Mouse (Mus musculus) neural tube, embryonic 10.5 days (tissue): ENCODE measurements around the gene Ccr3.
A peak's percentile ranks its signal among the peaks of the same experiment; 100 is the strongest.
"Not testable (repeated sequence)": the region's sequence is repeated elsewhere in the genome, so short reads cannot be mapped to it uniquely, and the experiment has no call there.

Experiments used
- DNase-seq: peaks from one replicate; pipeline ENCODE4 v3.0.0-alpha.2; 2017; ENCODE audit warnings: low spot score; ENCODE audit errors: extremely low spot score

Ccr3 gene

GRCm38 (mm10) chr9:124021672-124022071 lies at the start of gene Ccr3:
Gene Ccr3, plus strand, starts transcription at chr9:124021972.
- no peak for DNase-seq

GRCm38 (mm10) chr9:123975630-123976029 lies 46.1 kb upstream of the Ccr3 start:
- DNase-seq: no peak

GRCm38 (mm10) chr9:123976876-123977663 lies 44.7 kb upstream of the Ccr3 start:
- no peak for DNase-seq

GRCm38 (mm10) chr9:123978308-123978707 lies 43.5 kb upstream of the Ccr3 start, which contains the start of gene Ccr1l1:
Gene Ccr1l1, minus strand, starts transcription at chr9:123978408.
- no peak for DNase-seq

- not testable (repeated sequence) for DNase-seq
Observed at GRCm38 (mm10) chr9:123980858-123981475, 40.8 kb upstream of the Ccr3 start.

GRCm38 (mm10) chr9:123981909-123982308 lies 39.9 kb upstream of the Ccr3 start:
- no peak for DNase-seq

GRCm38 (mm10) chr9:123982720-123983119 lies 39.1 kb upstream of the Ccr3 start:
- no peak for DNase-seq

- DNase-seq: no peak
Observed at GRCm38 (mm10) chr9:123984943-123985342, 36.8 kb upstream of the Ccr3 start.

GRCm38 (mm10) chr9:123986217-123986616 lies 35.6 kb upstream of the Ccr3 start:
- DNase-seq: no peak

- DNase-seq: no peak
Observed at GRCm38 (mm10) chr9:123989671-123990070, 32.1 kb upstream of the Ccr3 start.

GRCm38 (mm10) chr9:123991312-123991906 lies 30.4 kb upstream of the Ccr3 start:
- DNase-seq: no peak

GRCm38 (mm10) chr9:123997719-123998118 lies 24.1 kb upstream of the Ccr3 start:
- no peak for DNase-seq

GRCm38 (mm10) chr9:123999784-124000183 lies 22.0 kb upstream of the Ccr3 start:
- DNase-seq: no peak

- no peak for DNase-seq
Observed at GRCm38 (mm10) chr9:124012691-124013090, 9.1 kb upstream of the Ccr3 start.

GRCm38 (mm10) chr9:124013270-124013669 lies 8.5 kb upstream of the Ccr3 start:
- DNase-seq: no peak

- no peak for DNase-seq
Observed at GRCm38 (mm10) chr9:124014985-124015652, 6.7 kb upstream of the Ccr3 start.

GRCm38 (mm10) chr9:124016048-124016447 lies 5.7 kb upstream of the Ccr3 start:
- DNase-seq: no peak

GRCm38 (mm10) chr9:124019887-124020286 lies 1.9 kb upstream of the Ccr3 start:
- DNase-seq: no peak

GRCm38 (mm10) chr9:124033345-124033744 lies 11.6 kb downstream of the Ccr3 start:
- DNase-seq: peak; percentile 14

GRCm38 (mm10) chr9:124037707-124038106 lies 15.9 kb downstream of the Ccr3 start:
- no peak for DNase-seq

- DNase-seq: no peak
Observed at GRCm38 (mm10) chr9:124038158-124038582, 16.4 kb downstream of the Ccr3 start.

GRCm38 (mm10) chr9:124038949-124039348 lies 17.2 kb downstream of the Ccr3 start:
- no peak for DNase-seq
